In genomic region chr13:109888293-109888692, GRCm38 (mm10) we compare ENCODE assay signal across 14 mouse cellular contexts.
"Had no signal": no experiment of that assay in that cellular context is flagged by ENCODE, and none has a peak within 500 bp of the region (broad histone marks: within the 10 kb centered on the region; RNA-seq: fewer than 3 reads in every experiment).

No protein-coding gene starts in this region.

- DNase-seq: left cerebral cortex, postnatal 4 days; lung, adult 2 months; lung, postnatal 10 days; retina, postnatal 1 day; right cerebral cortex, postnatal 4 days; spleen, adult 18-20 months; thymus, adult 18-20 months; thymus, postnatal 14 days had no signal

- H3K27ac ChIP-seq: kidney, postnatal 0 days; limb, embryonic 13.5 days; liver, embryonic 14.5 days; midbrain, embryonic 10.5 days; neural tube, embryonic 13.5 days had no signal

- ATAC-seq: midbrain, embryonic 16.5 days had no signal

- H3K9me3 ChIP-seq: limb, embryonic 13.5 days; midbrain, embryonic 10.5 days; neural tube, embryonic 13.5 days had no signal

- H3K4me2 ChIP-seq: limb, embryonic 13.5 days; neural tube, embryonic 13.5 days had no signal

- H3K9ac ChIP-seq: limb, embryonic 13.5 days; liver, embryonic 14.5 days; neural tube, embryonic 13.5 days had no signal

- H3K4me3 ChIP-seq: limb, embryonic 13.5 days; midbrain, embryonic 10.5 days; neural tube, embryonic 13.5 days had no signal

- H3K27me3 ChIP-seq: limb, embryonic 13.5 days; neural tube, embryonic 13.5 days had no signal

- H3K4me1 ChIP-seq: midbrain, embryonic 10.5 days; neural tube, embryonic 13.5 days had no signal

- H3K36me3 ChIP-seq: limb, embryonic 13.5 days; midbrain, embryonic 10.5 days; neural tube, embryonic 13.5 days had no signal
